Mouse (Mus musculus): ENCODE measurements around the gene Ywhag.

- TF ChIP-seq POLR2A (IDR thresholded peaks at IDR 0.05; ENCODE audit: extremely low read depth, insufficient read depth, low read length) (no peak), CTCF (IDR thresholded peaks at IDR 0.05; ENCODE audit: low read depth, low read length) (no peak)
Measured at GRCm38 (mm10) chr5:135979381-135979780, 45.0 kb upstream of the Ywhag start.

Measured in liver, adult 2 months (tissue).